Mouse (Mus musculus): ENCODE results near the gene Atp6v0a1.

Atp6v0a1 gene

DNA sequence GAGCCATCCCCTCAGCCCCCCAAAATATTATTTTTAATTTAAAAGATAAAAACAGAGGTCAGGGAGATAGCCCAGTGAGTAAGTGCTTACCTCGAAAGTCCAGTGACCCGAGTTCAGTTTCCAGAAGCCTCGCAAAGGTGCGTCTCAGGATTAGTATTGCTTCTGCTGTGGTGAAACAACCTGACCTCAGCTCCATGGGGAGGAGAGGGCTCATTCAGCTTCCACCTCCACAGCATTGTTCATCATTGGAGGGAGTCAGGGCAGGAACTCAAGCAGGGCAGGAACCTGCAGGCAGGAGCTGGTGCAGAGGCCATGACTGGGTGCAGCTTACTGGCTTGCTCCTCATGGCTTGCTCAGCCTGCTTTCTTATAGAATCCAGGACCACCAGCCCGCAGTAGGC, 51.8 kb downstream of the Atp6v0a1 start:
- DNase-seq (ENCODE audit: low spot score), result no peak

DNA sequence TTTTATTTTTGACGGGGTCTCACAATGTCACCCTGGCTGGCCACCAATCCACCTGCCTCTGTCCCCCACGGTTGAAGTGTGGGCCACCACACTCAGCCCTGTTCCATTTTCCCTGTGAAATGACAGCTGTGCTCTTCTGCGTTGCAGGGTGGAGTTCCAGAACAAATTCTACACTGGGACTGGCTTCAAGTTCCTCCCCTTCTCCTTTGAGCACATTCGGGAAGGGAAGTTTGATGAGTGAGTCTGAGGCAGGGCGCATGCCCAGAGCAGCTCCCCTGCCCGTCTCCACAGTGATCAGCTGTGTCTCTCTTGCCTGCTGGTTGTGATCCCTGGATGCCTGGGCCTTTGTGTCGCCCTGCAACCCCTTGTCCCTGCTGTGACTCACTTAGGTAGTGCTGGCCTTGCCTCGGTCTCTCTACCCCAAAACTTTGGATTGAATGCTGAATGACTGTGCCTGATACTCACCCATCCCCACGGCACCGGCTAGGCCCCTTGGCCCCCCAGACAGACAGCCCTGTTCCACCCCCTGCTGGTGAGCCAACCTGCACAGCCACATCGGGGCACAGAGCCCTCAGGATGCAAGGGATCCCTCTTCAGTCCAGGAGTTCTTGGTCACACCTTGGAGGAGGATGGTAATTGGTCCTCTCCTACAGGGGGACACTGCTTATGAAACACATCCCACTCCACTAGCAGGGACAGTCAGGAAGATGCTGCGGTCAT, 53.1 kb downstream of the Atp6v0a1 start:
- no peak for DNase-seq (ENCODE audit: low spot score)

DNA sequence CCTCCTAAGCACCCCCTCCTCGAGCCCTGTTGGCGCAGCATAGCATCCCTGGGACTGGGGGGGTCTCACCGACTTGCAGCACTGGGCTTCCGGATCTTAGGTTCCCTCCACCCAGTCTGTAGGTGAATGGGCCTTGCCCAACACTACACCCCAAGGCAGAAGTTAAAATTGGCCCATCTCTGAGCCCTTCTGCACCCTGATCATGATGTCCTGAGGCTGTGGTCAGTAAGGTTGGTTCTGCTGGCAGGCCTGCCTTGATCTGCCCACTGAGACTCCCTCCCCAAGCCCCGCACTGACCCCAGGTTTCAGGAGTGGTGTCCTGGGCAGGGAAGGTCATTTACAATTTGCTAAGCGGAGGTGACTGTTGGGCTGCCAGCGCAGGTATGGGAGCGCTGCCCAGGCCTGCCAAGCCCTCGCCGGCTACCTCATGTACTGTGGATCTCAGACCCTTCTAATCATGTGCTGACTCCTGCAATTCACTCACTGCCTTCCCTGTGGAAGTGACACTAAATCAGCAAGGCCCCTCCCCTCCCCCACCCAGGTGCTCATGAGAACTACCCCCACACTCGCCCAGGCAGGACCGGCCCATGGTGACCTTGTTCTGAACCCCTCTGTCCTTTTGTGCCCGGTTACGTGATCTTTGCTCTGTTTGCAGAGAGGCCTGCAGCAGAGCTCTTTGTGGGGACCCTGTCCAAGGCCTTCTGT, 53.9 kb downstream of the Atp6v0a1 start:
- DNase-seq (ENCODE audit: low spot score), result no peak

DNA sequence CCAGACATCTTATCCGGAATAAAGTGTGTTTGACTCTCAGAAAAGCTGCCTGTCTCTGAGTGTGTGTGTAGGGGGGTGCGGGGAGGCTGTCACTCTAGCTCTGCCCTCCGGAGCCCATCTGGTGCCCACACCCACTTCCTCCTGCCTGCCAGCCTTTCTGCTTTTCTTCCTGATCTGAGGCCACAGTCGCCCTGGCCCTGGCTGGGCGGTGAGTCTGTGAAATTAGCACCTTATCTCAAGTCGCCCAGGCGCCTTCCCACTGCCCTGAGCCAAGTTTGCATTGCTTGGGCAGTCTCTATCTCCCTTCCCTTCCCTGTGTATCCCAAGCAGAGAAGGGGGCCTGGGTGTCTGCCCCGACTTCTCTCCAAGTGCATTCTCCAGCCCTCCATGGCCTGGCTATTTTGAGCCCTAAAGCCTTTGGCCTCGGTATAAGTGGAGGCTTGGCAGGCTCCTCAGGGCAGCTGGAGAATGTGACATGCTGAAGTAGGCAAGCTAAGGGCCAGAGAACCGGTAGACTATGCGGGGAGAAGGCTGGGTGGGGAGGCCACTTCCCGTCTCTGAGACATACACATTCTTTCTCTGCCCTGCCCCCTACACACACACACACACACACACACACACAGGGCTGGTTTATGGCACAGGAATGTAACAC, 54.5 kb downstream of the Atp6v0a1 start:
- DNase-seq (ENCODE audit: low spot score), result peak; percentile 48

DNA sequence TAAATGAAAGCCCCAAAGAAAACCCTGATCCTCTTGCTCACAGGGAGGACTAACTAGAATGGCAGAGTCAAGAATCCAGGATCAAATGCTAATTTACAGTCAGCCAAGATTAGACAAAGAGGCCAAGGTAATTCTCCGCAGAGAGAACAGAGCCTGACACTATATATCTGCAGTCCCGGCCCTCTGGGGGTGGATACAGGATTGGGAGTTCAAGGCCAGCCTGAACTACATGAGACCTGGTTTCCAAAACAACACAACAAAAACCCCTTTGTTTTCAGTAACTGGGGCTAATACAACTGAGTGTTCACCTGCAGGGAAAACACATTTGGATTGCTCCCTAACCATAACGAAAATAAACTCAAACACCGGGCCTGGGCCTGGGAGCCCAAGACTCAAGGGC, 55.2 kb downstream of the Atp6v0a1 start:
- no peak for DNase-seq (ENCODE audit: low spot score)

GRCm38 (mm10) chr11:101065002-101065401, 55.8 kb downstream of the Atp6v0a1 start:
- DNase-seq (ENCODE audit: low spot score), result no peak

DNA sequence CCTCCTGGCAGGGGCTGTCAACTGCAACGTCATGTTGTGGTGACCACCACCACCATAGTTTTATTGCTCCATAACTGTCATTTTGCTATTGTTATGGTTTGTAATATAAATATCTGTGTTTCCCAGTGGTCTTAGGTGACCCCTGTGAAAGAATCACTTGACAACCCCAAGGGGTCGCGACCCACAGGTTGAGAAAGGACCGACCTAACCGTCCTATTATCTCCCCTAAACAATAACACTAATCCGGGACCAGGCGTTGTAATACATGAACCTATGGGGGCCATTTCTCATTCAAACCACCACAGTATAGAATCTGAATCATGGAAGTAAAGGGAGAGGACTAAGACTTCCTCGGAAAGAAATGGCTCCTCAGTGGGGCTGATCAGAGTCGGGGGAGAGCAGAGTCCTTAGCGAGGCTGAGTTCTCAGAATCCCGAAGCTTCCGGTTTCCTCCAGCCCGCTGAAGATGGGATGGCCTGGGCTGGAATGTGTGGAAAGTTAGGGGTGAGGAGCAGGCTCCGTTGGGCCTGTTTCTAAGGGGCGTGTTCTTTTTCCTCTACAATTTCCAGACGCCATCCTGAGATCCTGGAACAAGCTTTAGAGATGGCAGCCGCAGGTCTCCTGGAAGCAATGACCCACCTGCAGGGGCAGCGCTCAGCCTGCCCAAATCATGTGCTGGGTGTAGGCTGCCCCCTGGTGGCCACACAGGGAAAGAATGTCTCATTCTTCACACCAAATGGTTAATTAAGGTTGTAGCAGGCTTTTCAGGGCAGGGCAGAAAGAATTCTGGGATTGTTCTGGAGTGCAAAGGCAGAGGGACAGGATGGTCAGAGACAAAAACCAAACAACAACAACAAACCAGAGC, 57.5 kb downstream of the Atp6v0a1 start:
- DNase-seq (ENCODE audit: low spot score), result peak; percentile 80

DNA sequence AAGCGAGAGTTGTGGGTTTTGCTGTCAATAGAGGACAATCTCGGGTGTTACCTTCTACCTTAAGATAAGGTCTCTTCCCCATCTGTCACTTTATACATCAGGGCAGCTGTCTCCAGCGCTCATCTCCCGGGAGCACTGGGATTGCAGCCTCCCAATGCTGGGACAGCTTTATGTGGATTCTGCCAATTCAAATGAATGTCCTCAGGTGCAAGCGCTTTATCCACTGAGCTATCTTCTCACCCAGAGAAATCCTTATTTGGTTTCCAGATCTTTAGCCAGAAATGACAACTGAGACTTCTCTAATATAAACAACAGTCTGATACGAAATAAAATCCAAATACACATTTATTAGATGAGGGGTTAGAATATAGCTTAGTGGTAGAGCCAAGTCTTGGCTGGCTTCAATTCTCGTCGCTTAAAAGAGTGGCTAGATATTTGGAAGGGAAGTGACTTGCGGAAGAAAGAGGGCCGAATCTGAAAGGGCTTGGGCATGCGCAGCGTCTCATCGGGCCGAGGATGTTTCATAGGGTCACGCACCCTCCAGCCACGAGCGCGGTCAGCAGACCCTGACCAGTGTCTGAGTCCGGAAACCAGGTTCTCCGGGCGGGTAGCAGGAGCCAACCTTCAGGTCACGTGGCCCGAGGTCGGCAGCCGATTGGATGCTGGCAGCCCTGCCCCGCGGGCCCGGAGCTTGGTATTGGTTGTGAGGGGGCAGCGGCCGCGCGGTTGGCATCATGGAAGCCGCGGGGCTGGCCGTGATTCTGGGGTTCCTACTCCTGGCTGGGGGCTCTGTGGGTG, 60.3 kb downstream of the Atp6v0a1 start, which contains the start of gene Naglu:
Gene Naglu (plus strand): TSS at position 622 of the 798 bp plus-strand sequence.
- DNase-seq (ENCODE audit: low spot score), result peak; percentile 93

DNA sequence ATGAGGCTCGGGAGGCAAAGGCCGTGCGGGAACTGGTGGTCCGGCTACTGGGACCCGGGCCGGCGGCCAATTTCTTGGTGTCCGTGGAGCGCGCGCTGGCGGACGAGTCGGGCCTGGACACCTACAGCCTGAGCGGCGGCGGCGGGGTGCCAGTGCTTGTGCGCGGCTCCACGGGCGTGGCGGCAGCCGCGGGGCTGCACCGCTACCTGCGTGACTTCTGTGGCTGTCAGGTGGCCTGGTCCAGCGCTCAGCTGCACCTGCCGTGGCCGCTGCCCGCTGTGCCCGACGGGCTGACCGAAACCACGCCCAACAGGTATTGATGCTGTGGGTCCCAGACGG, 60.9 kb downstream of the Atp6v0a1 start:
- DNase-seq (ENCODE audit: low spot score), result no peak

DNA sequence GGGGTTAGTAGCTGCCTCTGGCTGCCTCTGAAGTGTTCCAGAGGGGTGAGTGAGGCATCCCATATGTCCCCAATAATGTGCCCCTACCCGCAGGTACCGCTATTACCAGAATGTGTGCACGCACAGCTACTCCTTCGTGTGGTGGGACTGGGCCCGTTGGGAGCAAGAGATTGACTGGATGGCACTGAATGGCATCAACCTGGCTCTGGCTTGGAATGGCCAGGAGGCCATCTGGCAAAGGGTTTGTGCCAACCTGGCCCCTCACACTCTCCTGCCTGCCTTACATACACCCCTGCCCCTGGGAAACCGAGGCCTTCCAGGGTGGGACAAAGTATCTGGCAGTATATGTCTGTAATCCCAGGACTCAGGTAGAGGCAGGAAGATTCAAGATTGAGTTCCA, 61.7 kb downstream of the Atp6v0a1 start:
- no peak for DNase-seq (ENCODE audit: low spot score)

DNA sequence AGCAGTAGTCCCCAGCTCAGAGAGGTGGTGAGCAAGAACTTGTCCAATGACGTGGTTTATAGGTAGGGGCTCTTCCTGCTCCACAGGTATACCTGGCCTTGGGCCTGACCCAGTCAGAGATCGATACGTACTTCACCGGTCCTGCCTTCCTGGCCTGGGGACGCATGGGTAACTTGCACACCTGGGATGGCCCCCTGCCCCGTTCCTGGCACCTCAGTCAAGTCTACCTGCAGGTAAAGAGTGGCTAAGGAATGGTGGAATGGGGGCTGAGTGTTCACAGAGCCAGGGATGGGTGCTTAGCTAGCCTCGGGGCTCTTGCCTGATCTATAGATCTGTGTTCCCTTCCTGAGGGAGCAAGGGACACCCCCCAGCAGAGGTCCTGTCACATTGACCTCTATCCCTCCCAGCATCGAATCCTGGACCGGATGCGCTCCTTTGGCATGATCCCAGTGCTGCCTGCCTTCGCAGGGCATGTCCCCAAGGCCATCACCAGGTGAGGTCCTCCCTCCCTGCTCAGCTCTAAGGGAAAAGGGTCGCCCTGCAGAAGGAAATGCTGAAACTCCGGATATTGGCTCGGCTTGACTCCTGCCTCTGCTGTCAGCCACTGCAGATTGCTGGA, 62.7 kb downstream of the Atp6v0a1 start:
- no peak for DNase-seq (ENCODE audit: low spot score)

GRCm38 (mm10) chr11:101078121-101078520, 68.9 kb downstream of the Atp6v0a1 start, which contains the start of gene Hsd17b1:
Gene Hsd17b1, plus strand, starts transcription at chr11:101078411.
- DNase-seq (ENCODE audit: low spot score), result no peak

GRCm38 (mm10) chr11:101079746-101080145, 70.5 kb downstream of the Atp6v0a1 start:
- no peak for DNase-seq (ENCODE audit: low spot score)

- no peak for DNase-seq (ENCODE audit: low spot score)
Observed at GRCm38 (mm10) chr11:101080421-101080820, 71.2 kb downstream of the Atp6v0a1 start.

DNA sequence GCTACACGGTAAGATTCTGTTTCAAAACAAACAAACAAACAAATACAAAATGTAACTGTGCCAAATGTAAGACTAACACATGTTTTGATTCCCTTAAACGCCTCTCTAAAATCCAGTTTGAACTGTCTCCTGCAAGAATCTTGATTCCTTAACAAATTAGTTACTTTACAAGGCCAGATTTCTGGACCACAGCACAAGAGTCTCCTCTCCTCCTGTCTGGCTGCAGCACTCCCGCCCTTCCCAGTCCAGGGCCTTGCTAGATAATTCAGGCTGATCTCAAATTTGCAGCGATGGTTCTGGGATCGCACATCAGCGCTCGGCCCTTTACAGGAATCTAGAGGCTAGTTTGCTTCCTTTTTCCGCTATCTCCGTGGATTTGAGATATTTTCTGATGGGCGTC, 72.4 kb downstream of the Atp6v0a1 start:
- no peak for DNase-seq (ENCODE audit: low spot score)

DNA sequence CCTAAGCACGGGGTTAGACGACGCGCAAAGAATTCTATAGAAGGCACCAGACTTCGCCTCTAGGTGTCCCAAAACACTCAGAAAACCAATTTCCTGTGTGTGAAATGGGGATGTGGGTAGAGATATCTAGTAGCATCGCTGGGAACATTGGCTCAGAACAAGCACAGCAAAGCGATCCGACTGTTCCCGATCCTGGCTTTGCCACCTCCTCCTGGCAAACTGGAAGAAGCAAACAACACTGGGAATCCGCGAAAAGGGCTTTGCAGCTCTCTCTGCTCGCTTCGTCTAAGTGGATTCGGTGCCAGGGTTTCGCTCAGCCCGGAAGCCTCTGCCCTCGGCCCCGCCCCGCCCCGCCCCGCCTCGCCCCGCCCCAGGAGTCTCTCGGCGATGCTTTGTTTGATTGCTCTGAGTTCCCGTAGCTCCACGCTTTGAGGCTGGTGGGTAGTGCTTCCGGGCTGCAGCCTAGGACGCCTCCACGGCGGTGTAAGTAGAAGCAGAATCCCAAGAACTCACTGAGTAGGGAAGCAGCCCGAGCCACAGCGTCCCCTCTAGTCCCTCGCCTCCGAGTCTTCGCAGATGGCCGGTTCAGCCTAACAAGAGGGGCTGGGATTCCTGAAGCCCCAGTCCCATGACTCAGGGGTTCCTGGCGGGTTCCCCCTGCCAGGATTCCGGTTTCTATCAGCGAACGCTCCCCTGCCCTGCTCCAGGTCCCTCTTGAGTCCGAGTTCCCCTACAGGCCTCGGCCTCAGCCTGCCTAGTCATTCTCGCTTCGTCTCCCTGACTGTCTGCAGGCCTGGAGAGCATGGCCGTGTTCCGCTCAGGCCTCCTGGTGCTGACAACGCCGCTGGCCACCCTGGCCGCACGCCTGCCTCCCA, 73.2 kb downstream of the Atp6v0a1 start, which contains the start of gene Coasy:
Gene Coasy (plus strand): TSS at position 358 of the 875 bp plus-strand sequence.
- DNase-seq (ENCODE audit: low spot score), result peak; percentile 67

DNA sequence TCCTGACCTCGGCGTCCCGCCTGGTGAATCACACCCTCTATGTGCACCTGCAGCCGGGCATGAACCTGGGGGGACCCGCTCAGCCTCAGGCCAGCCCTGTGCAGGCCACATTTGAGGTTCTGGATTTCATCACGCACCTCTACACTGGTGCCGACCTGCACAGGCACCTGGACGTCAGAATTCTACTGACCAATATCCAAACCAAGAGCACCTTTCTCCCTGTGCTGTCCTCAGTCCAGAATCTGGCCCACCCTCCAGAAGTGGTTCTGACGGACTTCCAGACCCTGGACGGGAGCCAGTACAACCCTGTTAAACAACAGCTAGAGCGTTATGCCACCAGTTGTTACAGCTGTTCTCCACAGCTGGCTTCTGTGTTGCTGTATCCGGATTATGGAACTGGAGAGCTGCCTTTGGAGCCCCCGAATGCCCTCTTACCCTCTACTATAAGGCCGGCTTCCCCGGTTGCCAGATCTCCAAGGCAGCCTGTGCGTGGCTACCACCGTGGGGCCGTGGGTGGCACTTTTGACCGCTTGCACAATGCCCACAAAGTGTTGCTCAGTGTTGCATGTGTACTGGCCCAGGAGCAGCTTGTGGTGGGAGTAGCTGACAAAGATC, 73.9 kb downstream of the Atp6v0a1 start:
- no peak for DNase-seq (ENCODE audit: low spot score)

GRCm38 (mm10) chr11:101084246-101084645, 75.0 kb downstream of the Atp6v0a1 start:
- no peak for DNase-seq (ENCODE audit: low spot score)

DNA sequence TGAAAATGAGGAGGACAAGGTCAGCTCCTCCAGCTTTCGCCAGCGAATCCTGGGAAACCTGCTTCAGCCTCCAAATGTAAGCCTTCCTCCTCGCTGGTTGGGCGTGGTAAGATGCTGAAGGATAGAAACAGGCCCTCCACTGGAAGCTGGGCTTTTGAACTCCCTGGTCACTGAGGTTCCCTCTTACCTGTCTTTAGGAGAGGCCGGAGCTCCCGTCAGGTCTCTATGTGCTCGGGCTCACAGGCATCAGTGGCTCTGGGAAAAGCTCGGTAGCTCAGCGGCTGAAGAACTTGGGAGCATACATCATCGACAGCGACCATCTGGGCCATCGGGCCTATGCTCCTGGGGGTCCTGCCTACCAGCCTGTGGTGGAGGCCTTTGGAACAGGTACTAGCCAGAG, 75.6 kb downstream of the Atp6v0a1 start:
- no peak for DNase-seq (ENCODE audit: low spot score)

Measured in urinary bladder, postnatal 25 days (tissue).